Mouse (Mus musculus) T-cell, adult 66 days (primary cell): Measurements from ENCODE around the gene Krtap5-1. TPM values are rescaled to one million over a fixed set of nuclear protein-coding genes. Genes with fewer than 3 reads are reported as not detected.

Source experiments
- total RNA-seq, 2 experiments: library from RNA; stranded (reverse); gene quantifications; 3 replicates in 1 of 2; 4 replicates in 1 of 2; pipeline ENCODE4 v1.2.4; 2023

The Krtap5-1 gene
- not detected for total RNA-seq

DNA sequence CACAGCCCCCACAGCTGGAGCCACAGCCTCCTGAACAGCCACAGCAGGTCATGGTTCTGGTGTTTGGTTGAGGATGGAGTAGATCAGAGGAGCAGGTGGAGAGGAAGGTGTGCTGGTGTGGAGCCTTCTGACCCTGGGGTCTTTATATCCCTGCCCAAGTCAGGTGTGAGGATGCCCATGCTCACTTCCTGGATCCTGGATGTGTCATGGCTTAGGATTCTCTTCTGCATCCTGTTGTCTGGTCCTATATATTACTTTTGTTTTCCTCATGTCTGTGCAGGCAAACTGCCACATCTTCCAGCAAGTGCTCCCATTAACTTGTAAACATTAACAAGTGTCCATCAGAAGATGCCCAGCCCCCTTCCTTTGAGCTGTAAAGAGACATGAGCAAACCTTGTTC is at the start of gene Krtap5-1:
Gene Krtap5-1 (minus strand): TSS at position 101 of the 400 bp plus-strand sequence.

DNA sequence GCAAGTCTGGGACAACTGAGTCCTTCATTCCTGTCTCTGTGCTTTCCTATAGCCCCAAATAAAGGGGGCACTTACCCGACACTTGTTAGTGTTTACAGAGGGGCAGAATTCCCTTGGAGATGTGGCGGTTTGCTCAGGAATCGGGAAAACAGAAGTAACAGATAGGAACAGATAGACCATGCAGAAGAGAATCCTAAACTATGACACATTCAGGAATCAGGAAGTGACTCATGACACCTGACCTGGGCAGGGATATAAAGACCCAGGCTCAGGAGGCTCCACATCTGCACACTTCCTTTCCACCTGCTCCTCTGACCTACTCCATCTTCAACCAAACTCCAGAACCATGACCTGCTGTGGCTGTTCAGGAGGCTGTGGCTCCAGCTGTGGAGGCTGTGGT is 6.3 kb upstream of the Krtap5-1 start, which contains the start of gene Krtap5-4:
Gene Krtap5-4 (plus strand): TSS at position 301 of the 400 bp plus-strand sequence.

GRCm38 (mm10) chr7:142274263-142274662 is 22.7 kb downstream of the Krtap5-1 start, which contains the start of gene Gm4559:
Gene Gm4559 (minus strand): TSS chr7:142274363.

DNA sequence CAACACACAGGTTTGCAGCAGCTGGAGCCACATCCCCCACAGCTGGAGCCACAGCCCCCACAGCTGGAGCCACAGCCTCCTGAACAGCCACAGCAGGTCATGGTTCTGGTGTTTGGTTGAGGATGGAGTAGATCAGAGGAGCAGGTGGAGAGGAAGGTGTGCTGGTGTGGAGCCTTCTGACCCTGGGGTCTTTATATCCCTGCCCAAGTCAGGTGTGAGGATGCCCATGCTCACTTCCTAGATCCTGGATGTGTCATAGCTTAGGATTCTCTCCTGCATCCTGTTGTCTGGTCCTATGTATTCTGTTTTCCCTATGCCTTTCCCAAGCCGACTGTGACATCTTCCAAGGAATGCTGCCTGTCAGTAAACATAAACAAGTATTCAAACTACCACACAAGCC is 38.7 kb downstream of the Krtap5-1 start, which contains the start of gene Gm2431:
Gene Gm2431 (minus strand): TSS at position 101 of the 400 bp plus-strand sequence.

Other genes with a start within 250 kb of the Krtap5-1 start
- 10 to 100 TPM; 51.1 to 64.6 TPM for gene Mob2, start 236.1 kb downstream of the Krtap5-1 start, total RNA-seq
- 1 to 10 TPM in 1 of 2 experiments, under 1 TPM in 1; 0.44 to 1.4 TPM for gene Dusp8, start 201.3 kb downstream of the Krtap5-1 start, total RNA-seq
- not detected for gene Gm45618, start 176.4 kb downstream of the Krtap5-1 start, total RNA-seq
- not detected for gene Gm39115, start 161.1 kb downstream of the Krtap5-1 start, total RNA-seq
- gene Gm45337, start 152.5 kb downstream of the Krtap5-1 start, total RNA-seq = not detected
- not detected for gene Gm29735, start 140.0 kb downstream of the Krtap5-1 start, total RNA-seq
- not detected for gene Gm4553, start 131.4 kb downstream of the Krtap5-1 start, total RNA-seq
- not detected for gene Krtap5-2, start 121.1 kb downstream of the Krtap5-1 start, total RNA-seq
- gene Gm10153, start 106.7 kb downstream of the Krtap5-1 start, total RNA-seq = not detected
- gene Krtap5-3, start 95.8 kb downstream of the Krtap5-1 start, total RNA-seq = not detected
- not detected for gene Gm7579, start 85.3 kb downstream of the Krtap5-1 start, total RNA-seq
- gene Krtap5-5, start 67.1 kb downstream of the Krtap5-1 start, total RNA-seq = not detected
- not detected for gene Gm40460, start 56.0 kb downstream of the Krtap5-1 start, total RNA-seq
- not detected for gene Gm2431, start 38.8 kb downstream of the Krtap5-1 start, total RNA-seq
- gene Gm4559, start 22.8 kb downstream of the Krtap5-1 start, total RNA-seq = not detected
- not detected for gene Krtap5-4, start 6.4 kb upstream of the Krtap5-1 start, total RNA-seq
- gene Ifitm10, start 76.6 kb upstream of the Krtap5-1 start, total RNA-seq = 10 to 100 TPM; 17.0 to 21.9 TPM
- 10 to 100 TPM in 1 of 2 experiments, 1 to 10 TPM in 1; 2.6 to 11.5 TPM for gene Gm49369, start 85.5 kb upstream of the Krtap5-1 start, total RNA-seq
- 100 to 1,000 TPM; 244 to 275 TPM for gene Ctsd, start 90.9 kb upstream of the Krtap5-1 start, total RNA-seq
- not detected for gene Syt8, start 137.7 kb upstream of the Krtap5-1 start, total RNA-seq
- not detected for gene Tnni2, start 144.7 kb upstream of the Krtap5-1 start, total RNA-seq
- gene Lsp1, start 163.7 kb upstream of the Krtap5-1 start, total RNA-seq = 100 to 1,000 TPM; 658 to 692 TPM
- 10 to 100 TPM; 27.2 to 28.5 TPM for gene Tnnt3, start 201.7 kb upstream of the Krtap5-1 start, total RNA-seq
- 10 to 100 TPM; 13.4 to 14.1 TPM for gene Mrpl23, start 235.6 kb upstream of the Krtap5-1 start, total RNA-seq